Mouse (Mus musculus) thymus, adult 2 months (tissue): ENCODE measurements at regions not wholly inside any gene's neighbourhood (a gene's known extent, or its start where the extent isn't known, plus 50 kb on each side); places are given as distances from the start of the nearest gene placed in this dataset.

Experiments
- DNase-seq: peaks from one replicate; pipeline ENCODE4 v3.0.0; 2021
- H3K27ac ChIP-seq: fragments of 200-500 bp; 2 replicates; pipeline ENCODE4 v1.5.1; 2012; ENCODE audit warnings: low read length, control low read depth; ENCODE audit not compliant: control insufficient read depth, insufficient read depth
- H3K27me3 ChIP-seq: fragments of 200-500 bp; 2 replicates; pipeline ENCODE4 v1.6.1; 2012; ENCODE audit warnings: mild to moderate bottlenecking, low read length, moderate library complexity, mixed read lengths; ENCODE audit not compliant: control insufficient read depth, insufficient read depth
- H3K36me3 ChIP-seq: fragments of 200-500 bp; 2 replicates; pipeline ENCODE4 v1.6.1; 2012; ENCODE audit warnings: mild to moderate bottlenecking, low read length, moderate library complexity; ENCODE audit not compliant: control insufficient read depth, insufficient read depth
- H3K4me1 ChIP-seq: fragments of 200-500 bp; replicated peaks from 2 replicates; pipeline ENCODE4 v1.6.1; 2012; ENCODE audit warnings: low read length; ENCODE audit not compliant: control insufficient read depth, insufficient read depth
- H3K4me3 ChIP-seq: fragments of 200-500 bp; 2 replicates; pipeline ENCODE4 v1.5.1; 2012; ENCODE audit warnings: mild to moderate bottlenecking, low read length, control low read depth, moderate library complexity; ENCODE audit not compliant: control insufficient read depth, insufficient read depth
- CTCF ChIP-seq: fragments of 200-500 bp; IDR thresholded peaks from 2 replicates; pipeline ENCODE4 v1.5.1; 2012; ENCODE audit warnings: mild to moderate bottlenecking, control low read depth, low read length, moderate library complexity, borderline replicate concordance; ENCODE audit not compliant: control insufficient read depth, poor library complexity, insufficient read depth; ENCODE audit errors: extremely low read depth
- POLR2A ChIP-seq: fragments of 200-500 bp; IDR thresholded peaks from 2 replicates; pipeline ENCODE4 v1.6.1; 2012; ENCODE audit warnings: mild to moderate bottlenecking, low read length, control low read depth, moderate library complexity; ENCODE audit not compliant: control insufficient read depth, poor library complexity, insufficient read depth; ENCODE audit errors: extremely low read depth
- WGBS: fragments of 180-500 bp; shearing (Covaris S2); methylation state at CpG from one replicate; pipeline ENCODE4 v1.1.7; 2018; 5-methylcytosine and 5-hydroxymethylcytosine counted together

GRCm38 (mm10) chr4:31769325-31769724, 194.6 kb upstream of the Map3k7 start:
- H3K27me3 ChIP-seq = no peaks in the 10 kb centered on the region
- H3K27ac ChIP-seq = no peak overlapping the region
- 92% methylated on average over 4 of the region's 4 CpGs for WGBS
- no peak overlapping the region for H3K4me3 ChIP-seq
- no peaks in the 10 kb centered on the region for H3K4me1 ChIP-seq
- H3K36me3 ChIP-seq = no peaks in the 10 kb centered on the region
- DNase-seq = no peak
- no peak for TF ChIP-seq POLR2A

DNA sequence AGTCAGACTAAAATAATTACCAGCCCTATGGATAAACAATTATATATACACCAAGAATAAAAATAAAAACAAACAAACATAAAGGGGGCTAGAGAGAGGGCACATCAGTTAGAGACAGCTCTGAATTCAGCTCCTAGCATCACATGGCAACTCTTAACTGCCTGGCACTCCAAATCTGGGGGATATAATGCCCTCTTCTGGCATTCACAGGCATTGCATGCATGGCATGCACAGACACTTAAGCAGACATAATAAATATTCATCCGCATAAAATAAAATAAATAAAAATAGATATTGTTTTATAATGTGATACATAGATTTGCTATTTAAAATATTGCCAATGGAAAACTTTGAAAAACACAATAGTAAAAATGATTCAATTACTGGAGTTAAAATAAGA, 177.6 kb upstream of the Map3k7 start:
- TF ChIP-seq POLR2A = no peak
- no peak for TF ChIP-seq CTCF
- Histone ChIP-seq H3K4me3 (no peak overlapping the region), H3K27me3 (no peaks in the 10 kb centered on the region), H3K27ac (no peak overlapping the region), H3K36me3 (no peaks in the 10 kb centered on the region), H3K4me1 (no peaks in the 10 kb centered on the region)
- no peak for DNase-seq
- 98% methylated on average over 1 of the region's 1 CpGs for WGBS

GRCm38 (mm10) chr4:31817574-31818240, 146.2 kb upstream of the Map3k7 start:
- H3K27ac ChIP-seq = no peak overlapping the region
- no peaks in the 10 kb centered on the region for H3K27me3 ChIP-seq
- 92% methylated on average over 3 of the region's 3 CpGs for WGBS
- H3K4me3 ChIP-seq = no peak overlapping the region
- no peak for DNase-seq
- H3K4me1 ChIP-seq = no peaks in the 10 kb centered on the region
- no peak for TF ChIP-seq CTCF
- no peak for TF ChIP-seq POLR2A
- no peaks in the 10 kb centered on the region for H3K36me3 ChIP-seq

GRCm38 (mm10) chr4:31819521-31820259, 144.2 kb upstream of the Map3k7 start:
- Histone ChIP-seq H3K4me1 (0 out of 2 replicates have a peak, but pooled peaks cover 3% of the 10 kb centered on the region), H3K4me3 (no peak overlapping the region), H3K27me3 (no peaks in the 10 kb centered on the region), H3K36me3 (no peaks in the 10 kb centered on the region), H3K27ac (no peak overlapping the region)
- no peak for DNase-seq
- TF ChIP-seq CTCF (no peak), POLR2A (no peak)
- 92% methylated on average over 18 of the region's 18 CpGs for WGBS

DNA sequence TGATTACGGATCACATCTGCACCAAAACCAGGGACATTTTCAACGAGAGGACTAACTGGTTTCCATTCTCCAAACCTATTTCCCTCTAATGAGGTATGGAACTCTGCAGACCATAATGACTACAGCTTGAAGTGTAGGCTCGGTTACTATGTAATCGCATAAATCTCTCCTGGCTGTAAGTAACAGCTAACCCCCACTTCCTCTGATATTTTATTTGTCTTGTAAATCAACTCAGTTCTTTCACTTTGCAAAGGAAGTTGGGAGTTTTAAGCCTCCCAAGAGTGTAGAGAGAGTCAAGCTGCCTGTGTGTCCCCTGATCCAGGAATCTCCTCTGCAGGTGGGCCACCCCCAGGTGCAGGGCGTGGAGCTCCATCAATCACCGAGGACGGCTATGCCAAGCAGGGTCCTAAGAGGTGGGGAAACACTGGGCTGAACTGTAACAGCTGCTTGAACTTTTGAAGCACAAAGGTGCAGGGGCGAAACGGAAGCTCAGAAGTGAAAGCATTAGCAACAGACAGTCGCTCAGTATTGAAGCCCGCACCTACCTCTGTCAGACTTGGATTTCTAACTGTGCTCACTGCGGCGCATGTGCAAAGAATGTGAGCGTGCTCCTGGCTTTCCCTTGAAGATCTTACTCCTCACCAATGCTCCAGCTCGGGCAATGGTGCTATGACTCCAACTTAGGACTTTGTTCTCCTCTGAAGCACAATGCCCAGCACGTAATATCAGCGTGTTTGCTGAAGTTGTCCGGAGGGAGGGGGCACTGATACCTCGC, 140.1 kb upstream of the Map3k7 start:
- H3K36me3 ChIP-seq = no peaks in the 10 kb centered on the region

More for the DNA sequence above, 140.1 kb upstream of the Map3k7 start:
- H3K27me3 ChIP-seq = no peaks in the 10 kb centered on the region
- H3K27ac ChIP-seq = peak overlapping the region; percentile 59
- peak overlapping the region; percentile 42 for H3K4me3 ChIP-seq
- DNase-seq = peak; percentile 39
- WGBS = 10% methylated on average over 19 of the region's 19 CpGs
- H3K4me1 ChIP-seq = 0 out of 2 replicates have a peak, but pooled peaks cover 3% of the 10 kb centered on the region
- TF ChIP-seq POLR2A (no peak), CTCF (no peak)
